Mouse (Mus musculus): Measurements from ENCODE around the gene Chordc1.
A peak's percentile ranks its signal among the peaks of the same experiment; 100 is the strongest.
"Not testable (repeated sequence)": the region's sequence is repeated elsewhere in the genome, so short reads cannot be mapped to it uniquely, and the experiment has no call there.

The Chordc1 gene

DNA sequence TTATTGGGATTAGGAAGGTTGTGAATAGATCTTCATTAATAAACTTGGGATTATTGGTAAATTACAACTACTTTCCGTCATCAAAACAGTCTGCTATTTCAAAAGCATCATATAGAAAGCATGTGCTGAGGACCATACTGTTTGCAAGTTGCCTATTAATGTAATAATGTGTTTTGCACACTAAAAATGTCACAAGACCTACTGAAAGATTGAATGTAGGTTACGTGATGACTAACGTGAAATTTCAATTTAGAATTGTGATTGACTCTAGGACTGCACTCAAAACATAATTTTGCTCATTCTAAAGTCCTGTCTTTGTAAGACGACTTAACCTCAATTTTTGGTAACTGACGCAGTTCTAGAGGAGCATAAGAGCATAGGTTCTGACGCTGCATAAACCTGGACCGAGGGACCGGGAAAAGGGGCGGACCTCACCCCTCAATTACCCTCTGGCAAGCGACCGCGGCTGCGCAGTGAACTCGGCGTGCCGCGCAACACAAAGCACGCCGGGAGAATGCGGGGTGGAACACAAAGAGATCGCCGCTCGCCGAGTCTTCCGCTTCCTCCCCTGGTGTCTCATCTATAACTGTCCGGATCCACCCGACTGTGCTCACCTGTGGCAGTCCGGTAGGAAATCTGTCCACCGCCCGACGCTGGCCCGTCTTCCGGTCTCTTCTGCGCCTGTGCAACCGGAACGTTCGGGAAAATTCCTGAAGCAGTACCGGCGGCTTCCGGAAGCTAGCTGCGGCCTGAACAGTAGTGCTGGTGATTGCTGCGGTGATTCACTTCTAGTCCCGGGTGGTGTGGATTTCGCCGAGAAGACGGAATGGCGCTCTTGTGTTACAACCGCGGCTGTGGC is at the start of gene Chordc1:
Gene Chordc1 (plus strand): TSS at position 555 of the 859 bp plus-strand sequence.
- DNase-seq (ENCODE audit: low spot score in 2 of 2) = peak; percentile 97 to 98

DNA sequence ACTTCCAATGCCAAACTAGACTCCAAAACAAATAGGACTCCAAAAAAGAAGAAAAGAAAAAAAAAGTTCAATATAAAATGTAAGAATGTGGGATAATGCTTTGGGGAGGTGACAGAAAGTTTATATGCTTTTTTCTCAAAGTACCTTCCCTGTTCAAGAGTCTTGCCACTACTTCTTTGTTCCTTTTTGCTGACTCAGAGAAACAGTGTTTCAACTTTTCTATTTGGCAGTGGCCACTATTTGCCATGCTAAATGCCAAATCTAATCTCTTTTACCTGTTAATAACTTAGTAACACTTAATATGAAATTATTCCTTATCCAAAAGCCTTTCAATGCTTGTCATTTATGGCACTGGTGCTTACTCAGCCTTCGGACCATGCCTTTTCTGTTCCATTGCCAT is 16.0 kb upstream of the Chordc1 start:
- DNase-seq (ENCODE audit: low spot score in 2 of 2) = no peak

DNA sequence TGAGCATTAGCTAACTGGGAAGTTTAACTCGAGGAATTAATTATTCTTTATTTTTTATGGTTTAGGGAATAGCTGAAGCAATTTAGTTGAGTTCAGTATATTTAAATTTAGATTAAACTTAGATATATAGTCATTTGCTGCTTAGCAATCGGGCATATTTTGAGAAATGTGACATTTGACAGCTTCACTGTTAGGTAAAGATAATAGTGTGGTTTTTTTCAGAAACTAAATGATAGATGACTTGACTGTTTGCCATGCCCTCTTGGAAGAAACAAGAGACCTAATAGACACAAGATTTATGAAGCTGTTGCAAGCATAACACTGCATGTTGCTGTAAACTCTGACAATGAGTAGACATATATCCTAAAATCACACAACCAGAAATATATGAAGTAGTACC is 15.1 kb upstream of the Chordc1 start:
- no peak for DNase-seq (ENCODE audit: low spot score in 2 of 2)

DNA sequence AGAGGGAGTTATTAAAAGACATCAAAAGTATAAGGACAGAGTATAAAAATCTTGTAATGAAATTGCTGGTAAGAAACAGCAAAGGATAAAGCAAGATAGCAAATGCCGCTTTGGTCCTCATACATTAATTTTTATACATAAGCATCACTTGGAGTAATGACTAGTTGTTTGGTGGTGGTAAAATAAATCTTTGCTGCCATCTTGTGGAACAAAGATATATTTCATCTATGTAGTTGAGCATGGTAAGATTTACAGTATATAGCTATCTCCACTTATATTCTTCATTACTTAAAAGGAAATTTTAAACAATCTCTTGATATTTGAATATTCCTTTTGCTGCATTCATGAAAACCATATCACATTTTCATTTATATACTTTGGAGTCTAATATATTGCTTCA is 14.4 kb upstream of the Chordc1 start:
- no peak for DNase-seq (ENCODE audit: low spot score in 2 of 2)

GRCm38 (mm10) chr9:18278693-18279092 is 13.2 kb upstream of the Chordc1 start:
- DNase-seq (ENCODE audit: low spot score in 2 of 2) = not testable (repeated sequence)

DNA sequence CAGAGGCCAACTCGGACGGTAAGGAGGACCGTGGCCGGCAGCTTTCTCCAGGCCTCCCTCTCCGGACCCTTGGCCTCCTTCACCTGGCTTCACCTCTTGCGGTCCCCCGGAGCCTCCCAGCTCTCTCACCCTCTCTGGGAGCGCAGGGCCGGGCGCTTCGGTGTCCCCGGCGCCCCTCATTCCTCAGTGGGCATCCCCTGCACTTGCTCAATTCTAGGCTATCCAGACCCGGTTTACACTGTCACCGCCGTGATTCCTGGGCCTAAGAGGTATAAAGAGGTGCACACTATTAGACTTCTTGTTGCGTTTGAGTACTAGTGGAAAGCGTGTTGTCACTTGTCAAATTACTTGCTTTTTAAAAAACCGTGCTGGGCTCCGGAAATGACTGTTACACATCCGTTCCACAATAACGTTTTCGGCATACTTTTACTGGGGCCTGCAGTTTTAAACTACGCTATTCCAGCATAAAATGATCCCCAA is 558 bp downstream of the Chordc1 start:
- DNase-seq (ENCODE audit: low spot score in 2 of 2) = no peak

GRCm38 (mm10) chr9:18293026-18293781 is 1.3 kb downstream of the Chordc1 start:
- no peak for DNase-seq (ENCODE audit: low spot score in 2 of 2)

DNA sequence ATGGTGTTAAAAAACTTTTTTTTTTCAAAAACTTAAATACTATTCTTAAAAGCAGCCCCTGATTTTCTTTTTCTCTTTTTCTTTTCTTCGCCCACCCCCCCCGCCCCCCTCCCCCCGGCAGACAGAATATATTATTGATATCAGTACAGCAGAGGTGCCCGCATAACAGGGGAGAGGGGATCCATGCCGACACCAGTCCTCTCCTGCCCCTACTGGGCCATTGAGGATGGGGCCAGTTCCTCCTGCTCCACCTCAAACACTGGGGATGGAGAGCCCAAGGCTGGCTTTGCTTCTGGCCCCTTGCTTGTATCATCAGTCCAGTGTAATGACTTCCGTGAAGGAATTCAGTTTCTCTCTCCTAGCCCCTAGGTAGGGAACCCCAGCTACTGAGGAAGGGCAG is 6.4 kb downstream of the Chordc1 start:
- DNase-seq (ENCODE audit: low spot score in 2 of 2) = no peak

GRCm38 (mm10) chr9:18319990-18320389 is 28.1 kb downstream of the Chordc1 start:
- no peak for DNase-seq (ENCODE audit: low spot score in 2 of 2)

Measured in right cerebral cortex, postnatal 10 days (tissue).